Mouse (Mus musculus) forebrain, postnatal 0 days (tissue): Measurements from ENCODE around the gene Aldh16a1. TPM values are rescaled to one million over a fixed set of nuclear protein-coding genes. Genes with fewer than 3 reads are reported as not detected.

Experiments used
- ATAC-seq: fragments of 200-750 bp; cut with Nextera tagmentation; 2 replicates; pipeline ENCODE4 v1.8.0; 2017; ENCODE audit warnings: mild to moderate bottlenecking, moderate library complexity
- DNase-seq: peaks from one replicate; pipeline ENCODE4 v3.0.0-alpha.2; 2015
- H3K27ac ChIP-seq: fragments of 300-500 bp; sonication (generic); 2 replicates; pipeline ENCODE4 v1.5.1; 2014; ENCODE audit warnings: low read depth, mild to moderate bottlenecking, antibody characterized with exemption, low read length, moderate library complexity, mixed read lengths
- H3K27me3 ChIP-seq: fragments of 300-500 bp; sonication (generic); 2 replicates; pipeline ENCODE4 v1.6.1; 2014; ENCODE audit warnings: mild to moderate bottlenecking, low read length, mixed read lengths; ENCODE audit not compliant: insufficient read depth
- H3K36me3 ChIP-seq: fragments of 300-500 bp; sonication (generic); 2 replicates; pipeline ENCODE4 v1.6.1; 2014; ENCODE audit warnings: mild to moderate bottlenecking, moderate library complexity; ENCODE audit not compliant: insufficient read depth
- H3K4me1 ChIP-seq: fragments of 300-500 bp; sonication (generic); 2 replicates; pipeline ENCODE4 v1.6.1; 2014; ENCODE audit warnings: antibody characterized with exemption; ENCODE audit not compliant: insufficient read depth
- H3K4me2 ChIP-seq: fragments of 300-500 bp; sonication (generic); 2 replicates; pipeline ENCODE4 v1.6.1; 2014; ENCODE audit warnings: low read depth, mild to moderate bottlenecking, moderate library complexity
- H3K4me3 ChIP-seq: fragments of 300-500 bp; sonication (generic); 2 replicates; pipeline ENCODE4 v1.5.1; 2014; ENCODE audit warnings: low read depth, low read length, mixed read lengths
- H3K9ac ChIP-seq: fragments of 300-500 bp; sonication (generic); 2 replicates; pipeline ENCODE4 v1.6.1; 2014; ENCODE audit warnings: mild to moderate bottlenecking
- H3K9me3 ChIP-seq: fragments of 300-500 bp; sonication (generic); 2 replicates; pipeline ENCODE4 v1.6.1; 2016; ENCODE audit warnings: low read length
- CTCF ChIP-seq: sonication (generic); IDR thresholded peaks from 2 replicates; pipeline ENCODE4 v1.5.1; 2016; ENCODE audit warnings: antibody characterized with exemption, control low read depth, low read depth
- WGBS: fragments of 180-500 bp; shearing (Covaris S2); extraction: QIAGEN DNeasy Blood & Tissue Kit; methylation state at CpG from one replicate; pipeline ENCODE4 v1.1.7; 2014; 5-methylcytosine and 5-hydroxymethylcytosine counted together
- polyA plus RNA-seq: library from polyadenylated mRNA; unstranded; fragments of >200 nt; fragmentation: Nextera tagmentation; extraction: Ambion mirVana; gene quantifications from 2 replicates; pipeline ENCODE4 v1.2.1, GENCODE M21; 2015
- total RNA-seq: library from RNA; depleted of rRNA; stranded (reverse); fragments of >200 nt; gene quantifications from 2 replicates; pipeline ENCODE4 v1.2.3, GENCODE M21; 2014

The Aldh16a1 gene
- total and polyA plus RNA-seq, 2 experiments from 2014 or later, result 13.3 to 14.2 TPM

DNA sequence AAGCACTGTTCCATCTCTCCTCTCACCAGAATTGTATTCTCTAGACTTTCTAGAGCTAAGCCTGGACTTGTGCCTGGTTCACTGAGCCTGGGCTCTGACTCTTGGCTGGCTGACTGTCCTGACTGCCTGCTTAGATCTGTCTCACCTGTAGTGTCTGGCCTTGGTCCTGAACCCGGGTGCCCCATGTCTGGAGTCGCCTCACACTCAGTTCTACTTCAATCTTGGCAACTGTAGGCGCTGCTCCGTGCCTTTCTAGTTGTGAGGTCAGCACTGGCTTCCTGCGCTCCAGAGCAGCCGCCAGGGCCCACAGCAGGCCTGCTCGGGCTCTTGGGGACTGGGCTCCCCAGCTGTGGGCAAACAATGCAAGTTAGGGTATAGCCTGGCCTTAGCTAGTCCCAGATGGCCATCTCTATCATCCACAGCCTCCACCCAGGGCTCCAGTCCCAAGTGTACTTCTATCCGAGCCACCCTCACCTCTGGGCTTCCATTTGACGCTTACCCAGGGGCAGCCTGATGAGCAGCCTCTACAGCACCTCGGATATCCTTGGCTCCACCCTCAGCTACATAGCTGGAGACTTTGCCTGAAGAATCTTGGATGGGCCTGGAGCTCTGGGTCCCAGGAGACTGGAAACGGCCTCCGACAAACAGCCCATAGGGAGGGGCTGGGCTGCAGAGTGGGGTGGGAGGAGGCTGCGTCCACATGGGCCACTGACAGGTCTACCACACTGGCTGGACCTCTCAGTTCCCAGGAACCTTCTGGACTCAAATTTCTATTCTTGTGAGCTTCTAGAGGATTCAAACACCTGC is 9.8 kb downstream of the Aldh16a1 start:
- Histone ChIP-seq H3K27ac (no peak overlapping the region), H3K9ac (no peak overlapping the region), H3K4me2 (no peak overlapping the region), H3K9me3 (no peaks in the 10 kb centered on the region), H3K36me3 (0 out of 2 replicates have a peak, but pooled peaks cover 5% of the 10 kb centered on the region), H3K4me1 (no peaks in the 10 kb centered on the region), H3K27me3 (no peaks in the 10 kb centered on the region), H3K4me3 (no peak overlapping the region)
- no peak for TF ChIP-seq CTCF
- 91% methylated on average over 13 of the region's 13 CpGs for WGBS
- no peak for DNase-seq
- ATAC-seq, result no peak

DNA sequence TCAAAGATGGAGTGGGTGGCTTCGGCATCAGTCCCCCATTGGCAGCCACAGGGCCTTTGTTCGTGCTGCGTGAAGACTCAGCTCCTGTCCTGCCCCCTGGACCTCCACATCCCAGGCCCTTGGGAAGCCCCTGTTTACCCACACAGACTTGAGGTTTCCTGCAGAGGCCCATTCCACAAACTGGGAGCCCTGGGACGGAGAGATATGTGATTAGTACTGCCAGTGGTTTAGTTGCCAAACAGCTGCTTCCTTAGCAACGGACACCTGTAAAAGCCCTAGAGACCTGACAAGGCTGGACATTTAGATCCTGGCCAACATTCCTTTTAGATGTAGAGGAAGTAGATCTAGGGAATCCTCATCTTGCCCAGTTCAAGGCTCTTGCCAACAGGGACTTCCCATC is 12.5 kb downstream of the Aldh16a1 start:
- 91% methylated on average over 5 of the region's 5 CpGs for WGBS
- H3K4me3 ChIP-seq, result no peak overlapping the region
- DNase-seq (no peak), ATAC-seq (no peak)
- H3K36me3 ChIP-seq, result 0 out of 2 replicates have a peak, but pooled peaks cover 5% of the 10 kb centered on the region
- no peak overlapping the region for H3K9ac ChIP-seq
- no peak overlapping the region for H3K4me2 ChIP-seq
- H3K27ac ChIP-seq, result no peak overlapping the region
- no peak for TF ChIP-seq CTCF
- 0 out of 2 replicates have a peak, but pooled peaks cover 3% of the 10 kb centered on the region for H3K27me3 ChIP-seq
- no peaks in the 10 kb centered on the region for H3K9me3 ChIP-seq
- H3K4me1 ChIP-seq, result no peaks in the 10 kb centered on the region

DNA sequence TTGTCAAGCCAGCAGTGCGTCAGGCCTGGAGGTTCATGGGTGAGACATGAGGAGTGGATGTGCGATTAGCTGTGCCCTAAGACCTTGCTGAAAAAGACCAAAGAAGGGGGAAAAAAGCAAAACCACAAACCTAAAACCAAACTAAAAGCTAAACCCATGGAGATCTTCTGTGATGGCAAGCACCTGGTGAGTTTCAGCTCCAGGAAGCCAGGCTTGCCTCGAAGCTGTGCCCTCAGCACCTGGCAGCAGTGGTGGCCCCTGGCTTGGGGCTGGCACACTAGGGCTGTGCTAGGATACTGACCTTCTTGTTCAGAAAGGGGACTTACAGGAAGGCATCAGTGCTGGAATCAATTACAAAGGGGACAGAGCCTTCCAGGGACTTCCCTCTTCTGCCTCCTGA is 13.1 kb downstream of the Aldh16a1 start:
- WGBS, result 80% methylated on average over 3 of the region's 3 CpGs
- H3K27ac ChIP-seq, result no peak overlapping the region
- ATAC-seq, result no peak
- no peak for TF ChIP-seq CTCF
- no peak overlapping the region for H3K4me3 ChIP-seq
- H3K36me3 ChIP-seq, result 0 out of 2 replicates have a peak, but pooled peaks cover 5% of the 10 kb centered on the region
- no peak overlapping the region for H3K4me2 ChIP-seq
- no peaks in the 10 kb centered on the region for H3K9me3 ChIP-seq
- no peaks in the 10 kb centered on the region for H3K4me1 ChIP-seq
- 0 out of 2 replicates have a peak, but pooled peaks cover 3% of the 10 kb centered on the region for H3K27me3 ChIP-seq
- no peak overlapping the region for H3K9ac ChIP-seq
- DNase-seq, result no peak

DNA sequence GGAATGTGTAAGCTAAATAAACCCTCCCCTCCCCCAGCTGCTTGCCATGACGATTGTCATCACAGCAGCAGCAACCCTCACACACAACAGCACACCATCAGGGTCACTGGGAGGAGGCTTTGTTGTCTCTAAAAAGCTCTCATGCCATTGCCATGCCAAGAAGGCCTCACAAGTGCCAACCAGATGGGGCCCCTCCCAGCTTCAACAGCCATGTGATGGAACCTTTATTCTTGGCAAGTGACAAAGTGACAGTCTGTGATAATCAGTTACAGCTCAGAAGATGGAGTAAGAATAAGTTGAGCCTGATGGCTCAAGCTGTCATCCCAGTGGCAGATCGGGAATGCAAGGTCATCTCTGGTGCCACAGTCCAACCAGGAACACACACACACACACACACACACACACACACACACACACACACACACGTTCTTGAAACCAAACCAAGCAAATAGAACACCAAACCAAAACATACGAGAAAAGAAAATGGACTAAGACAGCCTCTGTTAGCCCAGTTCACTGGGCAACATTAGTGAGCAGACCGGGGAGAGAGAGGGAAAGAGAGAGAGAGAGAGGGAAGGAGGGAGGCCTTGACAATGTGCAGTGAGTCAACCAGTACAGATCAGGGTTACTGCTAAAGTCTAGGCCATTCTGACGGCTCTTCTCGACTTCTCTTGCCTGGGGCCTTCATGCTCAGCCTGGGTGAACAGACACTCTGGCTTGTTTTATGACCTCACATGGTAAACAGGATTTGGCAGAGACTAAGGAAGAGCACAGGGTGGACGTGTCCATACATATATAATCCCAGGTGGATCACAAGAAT is 14.3 kb downstream of the Aldh16a1 start:
- no peak overlapping the region for H3K9ac ChIP-seq
- 0 out of 2 replicates have a peak, but pooled peaks cover 5% of the 10 kb centered on the region for H3K36me3 ChIP-seq
- 0 out of 2 replicates have a peak, but pooled peaks cover 3% of the 10 kb centered on the region for H3K27me3 ChIP-seq
- H3K27ac ChIP-seq, result no peak overlapping the region
- H3K4me3 ChIP-seq, result no peak overlapping the region
- no peak for TF ChIP-seq CTCF
- no peak overlapping the region for H3K4me2 ChIP-seq
- no peak for ATAC-seq
- 75% methylated on average over 8 of the region's 8 CpGs for WGBS
- no peak for DNase-seq
- no peaks in the 10 kb centered on the region for H3K9me3 ChIP-seq
- no peaks in the 10 kb centered on the region for H3K4me1 ChIP-seq

DNA sequence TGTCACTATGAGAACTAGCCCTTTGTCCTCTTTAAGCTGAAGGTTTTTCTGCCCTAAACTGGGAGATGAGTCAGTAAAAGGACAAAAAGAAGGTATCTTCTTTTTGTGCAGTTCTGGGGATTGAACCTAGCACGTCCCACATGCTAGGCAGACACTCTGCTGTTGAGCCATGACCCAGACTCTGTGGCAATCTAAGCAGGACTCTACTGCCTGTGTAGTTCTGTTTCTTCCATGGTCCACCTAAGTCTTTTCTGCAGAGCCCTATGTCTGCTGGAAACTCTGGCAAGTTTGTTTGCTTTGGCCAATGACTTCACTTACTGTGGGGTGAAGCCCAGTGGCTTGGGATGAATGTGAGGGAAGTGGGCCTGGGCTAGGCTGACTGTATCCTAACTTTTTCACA is 16.0 kb downstream of the Aldh16a1 start:
- TF ChIP-seq CTCF, result no peak
- H3K9me3 ChIP-seq, result no peaks in the 10 kb centered on the region
- H3K27me3 ChIP-seq, result 0 out of 2 replicates have a peak, but pooled peaks cover 3% of the 10 kb centered on the region
- WGBS, result 72% methylated on average over 1 of the region's 1 CpGs
- ATAC-seq (no peak), DNase-seq (no peak)
- no peaks in the 10 kb centered on the region for H3K36me3 ChIP-seq
- H3K4me1 ChIP-seq, result no peaks in the 10 kb centered on the region
- no peak overlapping the region for H3K9ac ChIP-seq
- H3K4me3 ChIP-seq, result no peak overlapping the region
- H3K27ac ChIP-seq, result no peak overlapping the region
- no peak overlapping the region for H3K4me2 ChIP-seq

GRCm38 (mm10) chr7:45137171-45138006 is 17.0 kb downstream of the Aldh16a1 start:
- no peak overlapping the region for H3K4me2 ChIP-seq
- no peak overlapping the region for H3K27ac ChIP-seq
- DNase-seq (no peak), ATAC-seq (no peak)
- H3K4me3 ChIP-seq, result no peak overlapping the region
- H3K4me1 ChIP-seq, result no peaks in the 10 kb centered on the region
- H3K27me3 ChIP-seq, result 0 out of 2 replicates have a peak, but pooled peaks cover 3% of the 10 kb centered on the region
- H3K36me3 ChIP-seq, result no peaks in the 10 kb centered on the region
- no peaks in the 10 kb centered on the region for H3K9me3 ChIP-seq
- no peak overlapping the region for H3K9ac ChIP-seq
- no peak for TF ChIP-seq CTCF
- 85% methylated on average over 12 of the region's 12 CpGs for WGBS
